Mouse (Mus musculus) small intestine, adult 2 months (tissue): ENCODE data around the gene Zfp524.

ENCODE experiments used
- CTCF ChIP-seq: fragments of 200-500 bp; IDR thresholded peaks from 2 replicates; pipeline ENCODE4 v1.5.1; 2012; ENCODE audit warnings: low read depth, mild to moderate bottlenecking, control low read depth, inconsistent platforms, low read length, moderate library complexity, mixed read lengths; ENCODE audit not compliant: insufficient replicate concordance, insufficient read length; ENCODE audit errors: extremely low read depth
- POLR2A ChIP-seq: fragments of 200-500 bp; IDR thresholded peaks from 2 replicates; pipeline ENCODE4 v1.6.1; 2012; ENCODE audit warnings: low read depth, mild to moderate bottlenecking, control low read depth, inconsistent platforms, low read length, moderate library complexity

DNA sequence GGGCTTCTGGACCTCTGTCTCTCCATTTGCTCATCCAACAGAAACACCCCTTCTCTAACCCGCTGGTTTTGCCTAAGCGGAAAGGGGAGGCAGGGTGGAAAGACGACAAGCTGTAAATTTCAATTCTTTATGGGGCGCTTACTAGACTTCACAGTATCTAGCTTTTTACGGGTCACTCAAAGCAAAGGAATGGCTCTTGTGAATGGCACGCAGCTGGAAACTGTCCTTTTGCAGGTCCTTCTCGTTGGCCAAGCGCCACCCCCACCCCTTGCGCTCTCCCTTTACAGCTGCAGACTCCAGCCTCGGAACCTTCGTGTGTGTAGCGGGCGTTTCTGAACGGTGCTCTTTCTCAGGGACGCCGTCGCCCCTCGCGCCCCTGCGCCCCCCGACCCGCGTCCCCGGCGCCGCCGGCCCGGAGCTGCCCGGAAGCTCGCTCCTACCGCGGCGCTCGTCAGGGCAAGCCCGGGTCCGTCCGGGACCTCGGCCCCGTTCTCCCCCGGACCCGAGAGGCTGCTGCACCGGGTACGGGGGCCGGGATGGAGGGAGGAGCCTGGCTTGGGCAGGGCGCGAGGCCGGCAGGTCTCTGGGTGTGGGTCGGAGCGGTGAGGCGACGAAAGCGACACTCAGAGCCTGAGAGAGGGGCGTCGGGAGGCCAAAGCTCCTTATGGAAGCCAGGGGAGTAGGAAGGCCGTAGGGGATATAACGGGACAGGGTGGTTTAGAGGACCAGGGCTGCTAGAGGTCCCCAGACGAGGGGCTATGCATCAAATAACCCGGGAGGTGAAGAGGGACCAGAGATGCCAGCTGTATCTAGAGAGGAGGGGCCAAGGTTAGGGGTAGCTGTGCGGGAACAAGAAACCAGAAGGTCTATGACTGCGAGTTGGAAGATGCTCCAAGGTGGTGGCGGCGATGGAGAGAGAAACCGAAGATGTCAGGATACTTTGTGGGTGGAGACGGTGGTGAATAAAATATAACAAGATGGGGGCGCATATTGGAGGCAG, 37.3 kb downstream of the Zfp524 start, which contains the start of gene Zfp580:
- TF ChIP-seq CTCF (no peak), POLR2A (peak; percentile 27; the same call in 1 of the 2 replicates)
